Mouse (Mus musculus): Measurements from ENCODE around the gene Pskh1.

- TF ChIP-seq CTCF (IDR thresholded peaks at IDR 0.05; ENCODE audit: low read depth) (no peak), EP300 (optimal IDR thresholded peaks at IDR 0.05) (no peak)
These were observed 47.1 kb upstream of the Pskh1 start, which contains the start of gene Cenpt for GRCm38 (mm10) chr8:105853178-105853577.
